Mouse (Mus musculus): Measurements from ENCODE around the gene Cyth4.

GRCm38 (mm10) chr15:78669221-78669871 is 72.5 kb downstream of the Cyth4 start:
- TF ChIP-seq EP300 (IDR thresholded peaks at IDR 0.05; ENCODE audit: low read depth) (no peak), CTCF (IDR thresholded peaks at IDR 0.05; ENCODE audit: low read depth) (no peak)

Data from heart, postnatal 0 days (tissue).